Mouse (Mus musculus) c-Kit-positive CD71-positive TER-119-positive erythroid progenitor cells, embryonic 14.5 days (primary cell): Measurements from ENCODE around the gene Nudt16l1.

Source experiments
- DNase-seq: peaks from one replicate; pipeline ENCODE4 v3.0.0-alpha.2; 2013; ENCODE audit warnings: low spot score

Nudt16l1 gene

DNA sequence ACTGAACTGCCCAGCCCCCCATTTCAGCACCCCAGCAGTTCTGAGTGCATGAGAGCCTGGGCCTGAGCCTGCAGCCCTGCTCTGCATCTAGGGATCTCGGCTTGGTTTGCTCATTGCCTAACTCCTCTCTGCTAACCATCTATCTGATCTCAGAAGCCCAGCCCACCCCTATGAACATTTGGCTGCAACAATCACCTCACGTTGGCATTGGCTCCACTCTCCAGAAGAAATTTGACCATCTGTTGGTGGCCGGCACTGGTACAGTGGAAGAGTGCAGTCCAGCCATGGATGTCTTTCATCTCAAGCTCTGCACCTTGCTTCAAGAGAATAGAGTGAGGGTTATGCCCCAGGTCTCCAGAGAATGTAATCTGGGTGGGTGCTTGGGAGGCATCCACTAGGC lies 18.9 kb downstream of the Nudt16l1 start:
- DNase-seq: no peak

DNA sequence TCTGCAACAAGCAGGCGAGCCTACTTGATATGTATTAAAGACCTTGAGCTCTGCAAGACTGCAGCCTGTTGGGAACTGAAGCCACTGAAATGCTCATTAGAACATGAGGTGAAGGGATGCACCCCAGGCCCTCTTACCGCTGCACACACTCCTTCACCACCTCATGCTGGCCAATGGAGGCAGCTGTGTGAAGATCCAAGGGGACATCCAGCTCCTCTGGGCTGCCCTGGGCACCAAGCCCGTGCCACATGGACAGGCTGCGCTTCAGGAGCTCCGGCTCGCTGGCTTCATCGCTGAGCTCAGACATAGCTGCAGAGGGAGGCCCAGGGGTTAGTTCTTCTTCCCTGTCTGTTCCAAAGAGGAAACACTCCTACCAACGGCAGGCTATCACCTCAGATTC lies 21.7 kb downstream of the Nudt16l1 start:
- no peak for DNase-seq

DNA sequence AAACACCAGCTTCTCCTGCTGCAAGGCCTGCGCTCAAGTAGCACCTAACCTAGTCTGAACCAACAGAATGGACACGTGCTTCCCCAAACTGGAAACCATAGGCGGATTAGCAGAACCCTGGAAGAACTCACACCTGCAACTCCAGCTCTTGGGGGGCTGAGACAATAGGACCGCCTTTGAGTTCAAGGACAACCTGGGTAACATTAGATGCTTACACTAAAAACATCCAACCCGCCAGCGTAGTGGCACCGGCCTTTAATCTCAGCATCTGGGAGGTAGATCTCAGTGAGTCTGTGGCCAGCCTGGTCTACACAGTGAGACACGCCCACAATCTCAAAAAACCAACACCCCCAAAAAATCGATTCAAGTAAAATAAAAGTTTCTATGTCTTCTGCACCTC lies 24.8 kb downstream of the Nudt16l1 start:
- no peak for DNase-seq

DNA sequence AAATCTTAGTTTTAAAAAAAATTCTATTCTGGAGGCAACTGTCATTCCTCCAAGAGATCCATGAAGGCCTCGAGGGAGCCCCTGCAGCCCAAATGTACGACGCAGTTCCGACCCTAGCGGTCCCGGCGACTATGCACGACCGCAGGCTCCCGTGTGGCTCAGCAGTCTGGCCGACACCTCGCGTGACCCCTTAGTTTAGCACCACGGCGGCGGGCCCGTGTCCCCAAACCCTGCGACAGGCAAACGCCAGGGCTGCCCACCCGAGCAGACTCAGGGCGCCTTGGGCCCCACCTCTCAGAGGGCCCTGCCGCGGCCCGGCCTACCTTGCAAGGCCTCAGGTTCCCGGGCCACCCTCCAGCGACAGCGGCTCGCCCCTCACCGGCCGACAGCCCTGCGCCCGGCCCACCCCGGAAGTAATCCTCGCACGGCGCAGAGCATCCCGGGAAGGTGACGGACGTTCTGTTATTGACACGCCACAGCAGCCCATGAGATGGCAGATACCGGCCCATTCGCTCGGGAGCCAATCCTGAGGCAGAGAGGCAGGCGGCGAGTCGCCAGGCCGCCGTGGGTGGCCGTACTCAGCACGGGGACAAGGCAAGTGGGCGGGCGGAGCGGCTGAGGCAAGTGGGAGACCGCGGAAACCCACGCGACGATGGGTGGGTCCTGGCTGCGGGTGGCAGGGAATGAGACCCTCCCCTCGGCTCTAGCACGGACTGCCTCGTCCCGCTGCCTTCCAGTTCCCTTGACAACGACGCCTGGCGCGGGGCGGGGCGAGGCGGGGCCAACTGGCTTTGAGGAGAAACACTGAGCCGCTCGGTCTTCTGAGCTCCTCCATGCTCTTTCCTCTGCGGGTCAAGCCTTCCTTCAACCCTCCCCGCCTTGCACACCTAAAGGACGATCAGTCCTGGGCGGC lies 25.5 kb downstream of the Nudt16l1 start, which contains the start of gene Anks3:
TSS of gene Anks3 (minus strand) at position 409 of the 913 bp plus-strand sequence.
- DNase-seq: peak; percentile 88

DNA sequence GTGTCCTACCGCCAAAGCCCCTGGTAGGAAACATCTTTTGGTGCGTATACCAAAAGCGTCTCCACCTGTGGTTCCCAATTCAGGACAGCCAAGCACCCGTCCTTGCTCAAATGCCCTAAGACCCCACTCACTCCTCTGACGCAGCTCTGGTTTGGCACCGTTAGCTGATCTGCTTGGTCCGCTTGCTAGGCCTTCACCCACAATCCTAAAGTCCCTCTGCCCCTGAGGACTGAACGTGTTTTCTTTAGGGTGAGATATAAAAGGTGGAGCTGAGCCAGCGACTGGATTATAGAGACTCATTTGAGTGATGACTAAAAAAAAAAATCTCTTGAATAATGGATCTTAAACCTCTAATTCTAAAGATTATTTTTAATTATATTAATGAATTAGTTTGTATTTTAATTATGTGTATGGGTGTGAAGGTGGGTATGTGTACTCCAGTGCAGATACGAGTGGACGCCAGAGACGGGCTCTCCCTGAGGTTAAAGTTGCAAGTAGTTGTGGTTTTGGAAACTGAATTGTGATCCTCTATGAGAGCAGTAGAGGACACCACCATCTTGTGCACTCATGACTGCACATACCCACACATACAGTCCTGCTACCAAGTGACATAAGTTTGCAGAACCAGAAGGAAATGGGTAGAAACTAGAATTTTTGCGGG lies 26.3 kb downstream of the Nudt16l1 start:
- no peak for DNase-seq

DNA sequence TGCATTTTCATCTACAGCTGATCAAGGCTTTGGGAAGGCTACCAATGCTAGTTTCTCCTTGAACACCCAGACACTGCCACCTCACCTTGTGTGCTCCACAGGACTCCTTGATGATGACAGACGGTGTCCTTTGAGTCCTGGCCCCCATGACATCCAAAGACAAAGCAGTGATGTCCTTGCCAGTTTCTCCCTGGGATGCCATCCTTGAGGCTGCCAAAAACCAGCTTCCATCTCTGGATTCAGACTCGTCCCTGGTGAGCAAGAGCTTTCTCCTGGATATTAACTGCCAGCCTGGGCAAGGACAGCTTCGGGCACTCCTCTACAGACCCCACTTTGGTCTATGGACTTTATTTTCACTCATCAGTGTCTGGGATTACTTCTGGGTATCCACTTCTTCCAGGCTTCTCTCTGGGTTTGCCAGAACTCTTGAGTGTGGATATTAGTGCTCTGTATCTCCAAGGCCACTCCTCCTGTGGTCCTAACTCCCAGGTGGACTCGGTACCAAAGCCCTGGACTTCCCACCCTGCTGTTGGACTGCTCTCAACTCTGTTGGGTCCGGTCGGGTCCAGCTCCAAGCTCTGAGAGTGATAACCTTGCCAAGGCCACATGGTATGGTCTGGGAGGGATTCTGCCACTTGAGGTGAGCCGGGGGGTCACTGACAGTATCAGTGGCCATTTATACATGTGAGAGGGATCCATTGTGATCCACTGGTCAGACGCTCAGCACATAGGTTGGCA lies 27.0 kb downstream of the Nudt16l1 start:
- no peak for DNase-seq

DNA sequence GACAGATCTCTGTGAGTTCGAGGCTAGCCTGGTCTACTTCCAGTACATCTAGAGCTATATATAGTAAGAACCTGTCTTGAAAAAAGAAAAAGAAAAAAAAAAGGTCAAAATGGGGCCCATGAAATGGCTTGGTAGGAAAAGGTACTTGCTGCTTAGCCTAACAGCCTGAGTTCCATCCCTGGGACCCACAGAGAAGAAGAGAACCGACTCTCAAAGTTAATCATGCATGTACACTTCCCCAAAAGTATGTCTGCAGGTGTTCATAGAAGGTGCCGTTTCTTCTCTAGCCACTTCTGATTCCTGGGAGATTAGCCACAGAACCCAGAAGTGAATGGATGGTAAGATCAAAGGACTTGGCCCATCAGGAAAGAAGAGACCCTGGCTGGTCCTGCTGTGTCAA lies 29.9 kb downstream of the Nudt16l1 start:
- DNase-seq: no peak

DNA sequence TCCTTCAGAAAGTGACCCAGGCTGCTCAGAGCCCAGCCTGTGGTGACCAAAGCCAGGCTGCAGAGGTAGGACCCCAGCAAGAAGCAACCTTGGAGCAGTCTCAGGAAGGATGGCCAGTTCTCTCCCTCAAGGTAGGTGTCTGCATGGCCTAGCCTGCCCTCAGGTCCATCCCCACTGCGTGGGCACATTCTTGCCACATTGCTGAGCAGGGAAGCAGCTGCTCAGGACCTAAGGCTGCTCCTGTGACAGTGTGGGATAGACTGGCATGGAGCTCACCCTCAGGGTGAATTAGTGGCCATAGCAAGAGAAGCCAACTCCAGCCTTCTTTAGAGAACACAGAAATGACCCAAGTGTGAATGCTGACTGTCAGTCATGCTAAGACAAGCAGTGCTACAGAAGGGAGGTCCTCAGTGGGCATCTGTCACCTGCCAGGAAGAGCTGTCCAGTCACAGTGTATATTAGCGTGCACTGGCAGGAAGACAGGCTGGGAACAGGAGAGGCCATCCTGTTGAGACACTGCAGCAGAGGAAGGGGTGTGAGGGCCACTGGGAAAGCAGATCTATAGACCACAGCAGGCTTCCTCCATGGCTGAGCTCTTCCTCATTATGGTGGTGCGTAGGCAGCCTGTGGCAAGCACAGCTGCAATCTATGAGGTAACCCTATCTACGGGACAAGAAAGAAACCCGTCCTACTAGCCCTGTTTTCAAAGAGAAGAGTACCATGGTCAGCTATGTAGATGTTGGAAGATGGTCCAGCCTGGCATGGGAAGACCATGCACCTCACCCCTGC lies 30.7 kb downstream of the Nudt16l1 start:
- no peak for DNase-seq

DNA sequence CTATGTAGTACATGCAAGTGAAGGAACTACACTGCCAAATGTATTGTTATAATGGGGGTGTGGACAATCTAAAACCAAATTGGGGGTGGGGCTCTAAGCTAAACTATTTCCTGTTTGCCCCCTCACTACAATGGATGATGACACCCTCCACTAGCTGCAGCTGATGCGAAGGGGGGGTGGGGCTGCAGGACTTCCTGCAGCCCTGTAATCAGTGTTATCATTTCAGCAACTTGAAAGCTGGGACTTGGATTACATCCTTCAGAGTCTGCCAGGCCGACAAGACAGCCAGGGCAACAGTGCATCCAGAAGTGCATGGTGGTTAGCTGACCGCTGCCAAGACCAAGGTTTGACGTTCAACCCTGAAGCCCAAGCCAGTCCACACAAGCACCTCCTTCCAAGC lies 33.1 kb downstream of the Nudt16l1 start:
- no peak for DNase-seq

DNA sequence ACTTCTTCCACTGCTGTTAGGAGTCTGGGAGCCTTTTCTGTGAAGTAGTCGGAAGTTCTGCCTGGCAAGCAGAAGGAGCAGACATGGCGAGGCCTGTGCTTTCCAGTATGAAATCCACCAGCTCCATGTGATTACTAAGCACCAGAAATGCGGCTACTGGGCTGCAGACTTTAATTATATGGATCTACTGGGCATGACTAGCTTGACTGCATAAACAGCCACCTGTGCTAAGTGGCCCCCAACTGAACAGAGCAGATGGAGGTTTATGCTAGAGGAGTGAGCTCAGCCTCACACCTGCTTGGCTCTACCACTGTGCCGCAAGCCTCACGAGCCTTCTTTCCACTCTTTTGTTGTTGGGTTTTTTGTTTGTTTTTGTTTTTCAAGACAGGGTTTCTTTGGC lies 36.0 kb downstream of the Nudt16l1 start:
- no peak for DNase-seq

DNA sequence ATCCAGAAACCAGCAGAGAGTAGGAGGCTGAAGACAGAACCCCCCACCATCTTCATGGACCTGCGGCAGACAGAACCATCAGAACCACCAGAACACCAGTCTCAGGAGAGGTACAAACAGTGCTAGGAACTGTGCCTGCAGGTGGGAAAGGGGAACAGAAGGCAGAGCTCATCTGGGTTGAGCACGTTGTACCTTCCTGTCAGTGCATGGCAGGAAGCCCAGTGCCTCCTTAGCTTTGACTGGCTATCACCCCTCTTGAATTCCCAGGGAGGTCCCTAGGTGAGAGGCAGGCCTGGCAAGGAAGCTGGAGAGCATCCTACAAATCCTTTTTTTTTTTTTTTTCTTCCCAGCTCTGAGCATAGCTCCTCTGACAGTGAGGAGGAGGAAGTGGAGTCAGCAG lies 37.6 kb downstream of the Nudt16l1 start:
- DNase-seq: no peak

DNA sequence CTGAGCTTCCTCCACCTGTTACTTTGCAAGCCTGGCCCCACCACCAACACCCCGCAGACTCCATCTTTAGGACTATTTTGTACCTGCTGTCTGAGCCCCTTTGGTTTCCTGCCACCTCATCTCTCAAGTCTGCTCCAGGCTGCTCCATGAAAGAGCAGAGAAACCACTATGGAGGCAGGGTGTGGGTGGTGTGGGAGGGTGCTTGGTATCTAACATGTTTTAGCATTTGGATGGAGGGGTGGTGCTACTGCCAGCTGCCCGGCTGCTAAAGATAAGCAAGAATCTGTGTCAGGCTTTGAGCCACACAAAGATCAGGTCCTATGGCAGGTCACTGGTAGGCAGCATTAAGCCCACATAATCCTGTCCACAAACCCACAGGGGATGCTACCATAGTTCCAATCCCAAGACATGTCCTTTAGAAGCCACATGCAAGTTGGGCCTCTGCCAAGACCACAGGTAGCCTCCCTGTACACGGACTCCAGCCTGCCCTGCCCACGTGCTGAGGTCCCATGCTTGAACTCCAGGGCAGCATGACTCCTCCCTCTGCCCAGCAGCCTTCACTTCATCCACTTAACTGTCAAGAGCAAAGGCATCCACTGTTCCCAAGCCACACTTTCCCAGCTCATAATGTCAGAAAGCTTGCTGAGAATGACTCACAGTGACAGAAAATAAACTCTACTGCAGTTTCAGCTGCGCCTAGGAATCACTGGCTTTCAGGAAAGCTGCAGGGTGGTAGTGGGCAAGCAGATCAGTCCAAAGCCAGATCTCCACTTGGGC lies 39.9 kb downstream of the Nudt16l1 start:
- DNase-seq: peak; percentile 25

DNA sequence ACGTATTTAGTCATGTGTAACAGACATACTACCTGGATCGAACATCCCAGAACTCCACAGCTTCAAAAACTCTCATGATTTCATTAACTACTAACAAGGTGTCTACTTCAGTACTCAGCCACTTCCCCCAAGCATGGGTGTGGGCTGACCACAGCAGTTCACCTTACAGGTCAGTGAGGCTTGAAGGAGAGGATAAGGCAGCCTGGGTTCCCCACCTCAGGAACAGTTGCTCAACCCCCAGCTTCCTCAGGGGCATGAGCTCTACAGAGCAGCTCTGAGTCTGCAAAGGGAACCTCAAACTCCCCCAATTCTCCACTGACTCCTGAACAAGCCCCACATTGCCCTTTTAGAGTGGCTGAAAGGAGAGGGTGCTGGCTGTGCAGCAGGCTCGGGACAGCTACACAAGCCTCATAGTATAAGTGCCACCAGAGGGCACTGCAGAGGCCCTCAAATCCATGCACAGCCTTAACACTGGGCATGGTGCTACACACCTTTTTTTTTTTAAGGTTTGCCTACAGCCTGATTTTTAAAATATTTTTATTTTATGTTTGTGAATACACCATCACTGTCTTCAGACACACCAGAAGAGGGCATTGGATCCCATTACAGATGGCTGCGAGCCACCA lies 41.3 kb downstream of the Nudt16l1 start:
- peak; percentile 29 for DNase-seq

DNA sequence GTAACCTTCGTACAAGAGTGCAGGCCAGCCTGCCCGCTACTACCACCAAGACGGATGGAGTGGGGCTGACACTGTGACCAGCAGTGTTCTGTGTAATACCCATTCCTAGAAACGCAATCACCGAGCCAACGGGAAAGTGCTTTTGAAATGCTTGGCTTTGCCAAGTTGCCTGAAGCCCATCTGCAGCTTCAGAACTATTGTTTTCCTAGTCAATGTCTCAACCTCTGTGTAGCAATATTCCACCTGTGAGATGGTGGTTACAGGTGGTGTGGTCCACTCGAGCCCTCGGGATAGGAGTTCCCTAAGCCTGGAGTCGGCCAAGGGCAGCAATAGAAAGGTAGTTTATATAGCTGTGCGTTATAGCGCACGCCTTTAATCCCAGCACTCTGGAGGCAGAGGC lies 46.2 kb downstream of the Nudt16l1 start:
- DNase-seq: no peak
